Mouse (Mus musculus) lung, postnatal 4 days (tissue): Measurements from ENCODE around the gene Vipas39.
"Not testable (repeated sequence)": the region's sequence is repeated elsewhere in the genome, so short reads cannot be mapped to it uniquely, and the experiment has no call there.

Experiments
- DNase-seq, 2 experiments: peaks; one replicate each; pipeline ENCODE4 v3.0.0; 2021

The Vipas39 gene

DNA sequence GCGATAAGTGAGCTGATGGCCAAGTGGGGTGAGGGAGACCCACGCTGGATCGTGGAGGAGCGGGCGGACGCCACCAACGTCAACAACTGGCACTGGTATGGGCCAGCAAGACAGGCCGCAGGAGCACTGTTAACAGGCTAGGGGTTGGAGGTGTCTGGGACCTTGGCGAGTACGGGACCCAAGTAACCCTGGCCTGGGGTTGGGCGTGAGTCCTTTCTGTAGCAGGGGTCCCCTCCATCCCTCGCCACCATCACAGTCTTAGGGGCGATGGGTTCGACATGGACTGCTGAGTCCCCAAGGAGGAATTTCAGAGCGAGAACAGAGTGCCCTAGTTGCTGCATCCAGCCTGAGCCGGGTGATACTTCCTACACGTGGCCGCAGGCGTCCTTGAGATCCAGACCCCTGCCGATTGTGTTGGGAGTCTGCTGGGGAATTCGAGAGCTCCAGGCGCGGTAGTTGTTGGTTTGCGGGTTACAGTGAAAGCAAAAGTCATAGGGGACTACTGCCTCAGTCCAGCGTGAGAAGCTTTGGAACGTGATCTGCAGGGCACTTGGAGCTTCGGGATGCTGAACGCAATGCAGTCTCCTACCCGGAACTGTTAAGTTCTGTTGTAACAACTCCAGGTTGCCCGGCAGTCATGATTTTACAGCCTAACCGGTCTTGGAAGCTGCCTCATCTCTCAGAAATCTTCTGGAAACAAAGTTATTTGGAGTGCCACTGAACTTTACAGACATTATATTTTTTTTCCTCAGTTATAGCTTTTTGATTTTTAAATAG, 959 bp upstream of the Vipas39 start:
- DNase-seq: no peak

DNA sequence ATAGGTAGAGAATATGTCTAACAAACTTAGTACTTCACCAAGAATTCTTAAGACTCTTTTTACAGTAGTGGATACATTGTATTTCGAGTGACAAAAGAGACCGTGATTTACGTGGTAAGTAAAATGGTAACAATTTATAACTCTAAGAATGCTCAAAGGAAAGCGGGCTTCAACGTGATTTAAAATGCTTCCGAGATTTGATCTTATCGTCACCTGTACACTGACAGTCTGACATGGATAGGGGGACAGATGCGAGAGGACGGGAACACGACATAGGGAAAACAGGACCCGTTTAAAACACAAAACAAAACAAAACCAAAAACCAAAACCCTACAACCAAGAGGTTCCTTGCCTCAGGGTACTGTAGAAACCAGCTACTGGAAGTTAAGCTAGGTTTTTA, 612 bp downstream of the Vipas39 start:
- no peak for DNase-seq

DNA sequence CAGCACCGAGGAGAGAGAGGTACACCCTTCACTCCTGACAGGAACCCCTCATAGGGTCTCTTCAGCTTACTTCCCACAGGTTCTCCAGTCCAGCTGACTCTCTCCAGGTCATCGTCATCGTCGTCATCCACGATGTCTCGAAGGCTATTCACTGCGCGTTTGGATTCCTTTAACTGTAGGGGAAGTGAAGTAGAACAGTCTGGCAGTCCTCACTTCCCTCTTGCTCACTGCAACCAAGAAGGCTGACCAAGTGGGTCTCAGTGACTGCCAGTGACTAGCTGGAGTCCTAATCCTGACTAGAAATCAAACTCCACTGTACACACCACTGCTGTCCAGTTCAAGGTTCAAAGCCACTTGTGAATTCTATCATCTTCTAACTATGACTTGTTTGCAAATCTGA, 5.5 kb downstream of the Vipas39 start:
- DNase-seq: no peak

DNA sequence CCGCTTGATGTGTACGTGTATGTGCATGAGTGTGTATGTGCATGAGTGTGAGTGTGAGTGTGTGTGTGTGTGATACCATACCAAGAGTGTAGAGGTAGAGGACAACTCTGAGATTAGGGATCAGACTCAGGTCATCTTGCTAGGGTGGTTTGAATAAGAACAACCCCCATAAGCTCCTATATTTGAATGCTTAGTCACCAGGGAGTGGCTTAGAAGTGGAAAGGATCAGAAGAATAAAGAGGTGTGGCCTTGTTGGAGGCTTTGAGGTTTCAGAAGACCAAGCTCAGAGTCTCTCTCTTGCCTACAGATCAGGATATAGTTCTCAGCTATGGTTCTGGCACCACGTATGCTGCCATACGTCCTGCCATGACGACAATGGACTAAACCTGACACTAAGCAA, 9.4 kb downstream of the Vipas39 start:
- DNase-seq: no peak

DNA sequence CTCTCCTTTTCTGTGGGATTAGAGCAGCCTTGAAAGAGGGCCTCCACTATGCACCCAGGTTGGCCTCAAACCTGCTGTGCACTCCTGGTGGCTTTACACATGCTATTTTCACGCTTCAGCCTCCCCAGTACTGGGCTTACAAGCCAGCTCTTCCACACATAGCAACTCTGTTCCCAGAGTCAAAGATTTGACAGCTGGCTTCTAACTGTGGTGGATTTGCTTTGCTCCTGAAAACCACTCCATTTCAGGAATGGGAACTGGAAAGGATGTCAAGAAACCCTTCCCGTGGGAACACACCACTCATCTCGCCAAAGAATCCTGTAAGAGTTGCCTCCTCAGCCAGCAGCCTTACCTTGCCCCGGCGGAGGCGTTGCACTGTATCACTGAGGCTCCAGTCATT, 12.2 kb downstream of the Vipas39 start:
- no peak for DNase-seq

DNA sequence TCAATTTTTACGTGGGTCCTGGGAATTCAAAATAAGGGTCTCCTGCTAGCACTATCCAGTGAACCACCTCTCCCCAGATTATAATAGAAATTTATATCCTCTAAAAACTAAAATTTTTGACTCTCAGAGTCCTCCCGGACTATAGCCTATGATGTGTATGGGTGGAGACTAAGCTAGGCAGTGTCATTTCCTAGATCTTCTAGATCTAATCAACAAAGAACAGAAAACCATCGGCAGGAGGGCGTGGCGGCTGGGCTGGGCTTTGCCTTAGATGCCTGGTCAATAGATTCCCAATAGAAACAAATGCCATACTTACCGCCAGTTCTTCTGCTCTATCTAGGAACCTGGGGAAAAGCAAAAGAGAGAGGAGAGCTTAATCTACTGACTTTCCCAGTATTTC, 15.9 kb downstream of the Vipas39 start:
- DNase-seq: no peak

DNA sequence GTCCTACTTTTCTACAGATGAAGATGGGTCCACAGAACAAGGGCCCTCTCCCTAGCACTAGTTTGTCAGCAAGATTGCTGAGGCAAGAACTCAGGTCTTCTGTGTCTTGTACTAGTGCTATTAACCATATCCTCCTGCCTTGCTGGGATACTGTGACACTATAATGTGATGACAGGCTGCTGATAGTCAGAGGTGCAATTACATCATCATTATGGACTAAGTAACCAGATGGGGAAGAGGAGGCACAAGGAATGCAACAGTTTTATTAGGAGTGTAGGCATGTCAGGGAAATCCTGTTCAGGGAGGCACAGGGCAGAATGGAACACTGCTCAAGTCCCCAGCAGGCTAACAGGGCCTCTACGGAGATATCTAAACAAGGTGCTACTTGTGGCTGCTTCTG, 27.4 kb downstream of the Vipas39 start, which contains the start of gene Noxred1:
TSS of gene Noxred1 (minus strand) at position 101 of the 400 bp plus-strand sequence.
- no peak for DNase-seq

DNA sequence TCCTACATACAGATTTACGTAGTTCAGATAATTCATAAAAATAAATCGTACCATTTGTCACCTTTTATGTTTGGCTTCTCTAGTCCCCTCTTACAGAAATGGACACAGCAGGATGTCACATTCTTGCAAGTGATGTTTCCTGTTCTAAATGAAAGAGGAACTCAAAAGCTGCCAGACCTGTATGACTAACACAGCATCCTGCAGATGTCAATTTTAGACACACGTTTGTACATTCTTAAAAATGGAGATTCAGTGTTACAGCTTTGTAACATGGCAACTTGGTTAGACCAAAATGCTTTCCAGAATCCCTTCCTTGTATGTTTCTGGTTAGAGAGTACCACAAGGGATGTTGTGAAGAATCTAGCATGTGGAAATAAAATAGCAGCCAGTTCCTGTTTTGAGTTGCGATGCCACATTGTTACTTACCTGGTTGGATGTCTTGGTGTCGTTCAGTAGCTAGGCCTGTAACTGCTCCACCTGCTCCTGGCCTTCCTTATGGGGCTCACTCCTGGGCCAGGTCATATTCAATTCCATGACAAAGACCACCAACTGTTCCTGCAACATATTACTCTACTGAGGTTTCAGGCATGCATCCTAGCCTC, 29.1 kb downstream of the Vipas39 start:
- no peak for DNase-seq

DNA sequence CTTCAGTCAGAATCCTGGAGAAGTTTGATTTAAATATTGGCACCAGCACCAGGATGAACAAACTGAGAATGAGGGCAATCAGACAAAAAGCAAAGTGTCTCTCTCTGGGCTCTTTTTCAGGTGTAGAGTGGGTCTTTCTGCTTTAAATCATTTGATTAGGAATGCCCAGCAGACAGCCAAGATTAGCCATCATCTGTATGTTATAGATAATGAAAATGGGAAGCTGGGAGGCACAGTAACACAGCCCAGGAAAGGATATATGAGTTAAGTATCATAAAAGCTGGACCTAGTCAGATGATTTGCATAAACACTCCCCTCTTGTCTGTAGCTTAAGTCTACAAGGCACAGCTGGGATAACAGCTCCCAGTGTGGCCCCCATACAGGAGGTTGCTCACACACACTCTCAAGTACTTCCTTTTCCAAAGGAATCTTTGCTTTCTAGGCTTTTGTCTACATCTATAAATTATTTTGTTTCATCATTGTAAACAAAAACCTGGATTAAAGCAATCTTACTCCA, 35.6 kb downstream of the Vipas39 start:
- no peak for DNase-seq

DNA sequence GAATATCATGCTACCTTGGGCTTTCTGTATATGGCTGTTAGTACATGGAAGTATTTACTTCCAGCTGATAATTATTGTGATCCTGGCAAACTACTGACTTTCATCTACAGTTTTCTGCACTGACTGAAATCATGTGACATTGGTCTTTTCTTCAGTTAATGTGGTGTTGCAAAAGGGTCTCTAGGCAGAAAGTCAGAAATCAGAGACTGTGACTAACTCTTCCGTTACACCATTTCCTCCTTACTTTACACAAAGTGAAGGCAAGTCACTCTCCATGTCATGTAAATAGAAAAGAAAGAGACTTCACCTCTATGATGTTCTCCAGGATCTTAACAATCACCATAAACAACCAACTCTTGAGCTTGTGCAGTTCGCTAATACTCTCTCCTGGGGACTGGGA, 36.4 kb downstream of the Vipas39 start:
- DNase-seq: no peak

DNA sequence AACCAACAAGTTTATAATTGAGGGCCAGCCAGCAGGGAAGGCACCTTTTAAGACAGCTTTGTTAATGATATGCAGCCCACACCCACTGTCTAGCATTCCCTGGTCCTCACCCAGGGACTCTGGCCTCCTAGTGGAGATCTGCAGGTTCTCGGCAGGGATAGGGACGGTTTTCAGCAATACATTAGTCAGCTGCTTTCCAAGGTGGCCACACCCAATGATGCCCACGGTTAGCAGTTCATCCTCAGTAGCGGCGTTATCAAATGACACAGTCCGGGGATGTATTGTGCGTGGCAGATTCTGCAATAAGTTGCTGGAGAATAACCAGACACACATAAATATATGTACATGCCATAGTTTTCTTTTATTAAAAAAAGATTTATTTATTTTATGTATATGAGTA, 39.3 kb downstream of the Vipas39 start:
- no peak for DNase-seq

DNA sequence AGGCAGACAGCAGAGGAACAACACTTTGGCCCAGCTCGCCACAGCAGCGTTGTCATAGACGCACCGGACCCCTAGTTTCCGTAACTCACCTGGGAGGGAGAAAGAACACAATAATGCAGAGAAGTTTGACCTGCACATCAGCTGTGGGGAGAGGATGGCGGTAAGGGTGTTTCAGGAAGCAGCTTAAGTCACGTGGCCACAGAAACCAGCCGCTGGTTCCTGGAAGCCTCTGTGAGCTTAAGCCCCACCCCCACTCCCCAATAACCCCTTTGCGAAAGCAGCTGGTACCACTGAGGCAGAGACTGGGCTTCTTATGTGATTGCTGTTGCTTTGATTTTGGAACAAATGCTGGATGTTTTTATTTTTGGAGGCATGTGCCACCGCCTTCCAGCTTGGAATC, 41.1 kb downstream of the Vipas39 start:
- no peak for DNase-seq

DNA sequence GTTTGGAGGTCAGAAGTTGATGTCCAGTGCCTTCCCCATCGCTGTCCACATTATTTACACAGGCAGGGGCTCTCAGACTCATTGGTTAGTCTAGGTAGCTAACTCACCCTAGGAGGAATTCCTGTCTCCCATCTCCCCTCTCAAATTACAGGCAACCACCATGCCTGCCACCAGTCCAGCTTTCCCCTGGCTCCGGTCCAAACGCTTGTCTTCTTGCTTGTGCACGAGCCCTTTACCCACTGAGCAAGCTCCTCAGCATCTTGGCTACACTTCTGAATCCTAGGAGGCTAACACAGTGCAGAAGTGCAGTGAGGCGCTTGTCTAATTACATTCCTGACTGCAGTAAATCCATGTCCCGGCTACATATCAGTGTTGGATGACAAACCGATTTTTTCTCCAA, 46.7 kb downstream of the Vipas39 start:
- no peak for DNase-seq

DNA sequence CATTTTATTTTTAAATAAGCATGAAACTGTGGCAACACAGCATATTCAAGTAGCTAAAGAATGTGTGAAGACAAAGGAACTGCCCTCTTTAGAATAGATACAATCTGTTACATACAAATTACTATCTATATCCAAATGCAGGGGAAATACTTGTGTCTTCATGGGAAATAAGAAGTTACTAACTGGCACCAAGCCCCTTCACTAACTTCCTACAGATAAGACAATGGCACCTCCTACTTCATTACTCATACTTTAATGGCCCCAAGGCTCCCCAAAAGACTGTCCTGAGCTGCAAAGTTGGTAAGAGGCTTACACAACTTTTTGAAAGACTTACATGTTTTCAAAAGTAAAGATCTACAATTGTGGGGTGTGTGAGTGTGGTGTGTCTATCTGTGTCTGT, 48.5 kb downstream of the Vipas39 start:
- no peak for DNase-seq

DNA sequence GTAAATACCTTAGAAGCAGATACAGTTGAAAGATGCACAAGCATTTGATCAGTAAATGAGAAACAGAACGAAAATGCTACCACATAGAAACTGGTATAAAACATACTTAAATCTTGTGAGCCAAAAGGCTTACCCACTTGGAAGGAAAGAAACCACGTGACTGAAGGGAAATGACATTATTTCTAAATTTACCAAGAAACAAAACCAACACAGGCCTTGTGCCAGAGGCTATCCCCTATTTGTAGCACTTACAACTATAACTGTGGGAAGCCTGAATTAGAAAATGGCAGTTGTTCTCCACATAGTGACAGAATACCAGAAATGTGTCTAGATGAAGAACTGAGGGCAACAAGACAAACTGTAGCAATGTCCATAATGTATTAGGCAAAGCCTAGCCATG, 50.0 kb downstream of the Vipas39 start:
- no peak for DNase-seq

DNA sequence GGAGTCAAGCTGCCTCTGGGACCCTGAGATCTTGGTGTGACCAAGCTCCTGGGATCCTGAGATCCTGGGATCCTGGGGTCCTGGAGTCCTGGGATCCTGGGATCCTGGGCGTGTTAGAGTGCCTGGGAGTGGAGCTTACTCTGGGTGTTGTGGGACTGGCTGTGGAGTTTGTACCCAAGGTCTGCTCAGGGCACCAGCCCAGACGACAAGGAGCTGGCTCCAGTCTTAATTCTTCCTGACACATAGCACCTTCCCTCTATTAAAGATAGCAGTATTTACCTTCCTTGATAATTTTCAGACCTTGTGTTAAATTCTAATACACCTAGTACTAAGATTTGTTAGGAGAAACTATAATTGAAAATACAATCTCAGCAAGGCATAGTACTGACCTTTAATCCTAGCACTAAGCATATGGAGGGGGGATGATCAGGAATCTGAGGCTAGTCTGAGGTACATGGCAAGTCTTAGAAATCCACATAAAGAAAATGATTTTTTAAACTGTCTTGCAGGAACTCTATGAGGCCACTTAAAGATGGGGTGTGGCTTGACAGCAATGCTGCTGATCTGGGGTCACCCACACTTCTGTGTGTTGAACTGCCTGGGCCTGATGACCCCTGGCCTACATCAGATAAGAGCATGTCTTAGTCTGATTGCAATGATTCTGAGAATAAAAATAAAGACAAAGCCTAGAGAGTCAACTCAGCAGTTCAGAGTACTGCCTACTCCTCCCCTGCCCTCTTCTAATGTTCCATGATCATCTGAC, 53.0 kb downstream of the Vipas39 start:
- no peak for DNase-seq

DNA sequence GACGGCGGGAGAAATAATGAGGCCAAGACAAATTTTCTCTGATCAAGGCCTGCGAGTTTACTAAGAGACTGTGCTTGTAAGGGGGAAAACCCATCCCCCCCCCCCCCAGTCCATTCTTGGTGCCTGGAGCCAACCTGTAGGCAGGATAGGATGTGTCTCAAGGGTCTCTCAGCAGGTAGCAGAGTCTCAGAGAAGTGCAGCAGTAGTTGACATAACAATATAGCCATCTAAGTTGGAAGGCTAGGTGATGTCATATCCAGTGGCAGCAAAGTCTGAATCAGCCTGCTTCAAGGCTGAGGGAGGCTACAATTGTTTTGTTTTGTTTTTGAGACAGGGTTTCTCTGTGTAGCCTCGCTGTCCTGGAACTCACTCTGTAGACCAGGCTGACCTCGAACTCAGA, 60.3 kb downstream of the Vipas39 start:
- DNase-seq: not testable (repeated sequence)

DNA sequence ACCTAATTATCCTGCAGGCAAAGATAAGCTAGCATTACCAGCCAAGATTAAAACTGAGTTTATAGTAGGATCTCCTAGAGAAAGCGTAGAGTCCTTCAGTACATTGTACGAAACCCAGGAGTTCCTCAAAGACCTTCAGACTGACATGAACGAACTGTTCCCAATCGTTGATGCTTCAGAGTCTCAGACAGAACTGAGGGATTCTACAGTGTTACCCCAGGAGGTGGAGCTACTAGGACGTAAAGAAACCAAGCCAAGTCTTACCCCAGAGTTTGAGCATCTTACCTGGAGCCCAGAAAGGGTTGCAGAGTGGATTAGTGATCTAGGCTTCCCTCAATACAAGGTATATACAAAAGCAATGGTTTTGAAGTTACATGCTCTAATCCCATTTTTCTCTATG, 64.4 kb downstream of the Vipas39 start:
- no peak for DNase-seq

DNA sequence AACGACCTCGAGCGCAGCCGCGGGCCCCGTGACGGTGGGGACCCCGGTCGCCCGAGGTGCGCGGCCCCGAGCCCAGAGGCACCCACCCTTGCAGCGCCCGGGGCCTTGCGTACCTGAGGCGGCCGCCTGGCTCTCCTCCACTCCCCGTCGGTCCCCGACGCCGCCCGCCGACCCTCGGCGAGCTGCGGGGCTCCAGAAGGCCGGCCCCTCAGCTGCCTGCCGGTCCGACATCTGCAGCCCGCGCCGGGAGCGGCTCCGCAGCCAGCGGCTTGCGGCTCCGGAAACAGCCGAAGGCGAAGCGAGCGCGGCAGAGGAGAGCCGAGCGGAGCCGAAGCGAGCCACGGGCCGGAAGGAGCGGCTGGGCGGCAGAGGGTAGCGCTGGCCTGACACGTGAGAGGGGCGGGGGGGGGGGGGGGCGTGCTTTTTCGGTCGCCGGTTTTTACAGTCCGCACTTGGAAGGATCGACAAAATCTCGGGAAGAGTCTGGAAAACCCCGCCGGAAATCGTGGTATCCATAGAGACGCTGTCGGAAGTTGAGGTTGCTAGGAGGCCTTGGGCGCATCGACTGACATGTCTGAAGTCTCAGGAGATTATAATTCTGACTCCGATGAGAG, 66.0 kb downstream of the Vipas39 start, which contains the start of gene Tmed8:
TSS of gene Tmed8 (minus strand) at position 482 of the 614 bp plus-strand sequence.
- DNase-seq: peak; percentile 87 to 90

DNA sequence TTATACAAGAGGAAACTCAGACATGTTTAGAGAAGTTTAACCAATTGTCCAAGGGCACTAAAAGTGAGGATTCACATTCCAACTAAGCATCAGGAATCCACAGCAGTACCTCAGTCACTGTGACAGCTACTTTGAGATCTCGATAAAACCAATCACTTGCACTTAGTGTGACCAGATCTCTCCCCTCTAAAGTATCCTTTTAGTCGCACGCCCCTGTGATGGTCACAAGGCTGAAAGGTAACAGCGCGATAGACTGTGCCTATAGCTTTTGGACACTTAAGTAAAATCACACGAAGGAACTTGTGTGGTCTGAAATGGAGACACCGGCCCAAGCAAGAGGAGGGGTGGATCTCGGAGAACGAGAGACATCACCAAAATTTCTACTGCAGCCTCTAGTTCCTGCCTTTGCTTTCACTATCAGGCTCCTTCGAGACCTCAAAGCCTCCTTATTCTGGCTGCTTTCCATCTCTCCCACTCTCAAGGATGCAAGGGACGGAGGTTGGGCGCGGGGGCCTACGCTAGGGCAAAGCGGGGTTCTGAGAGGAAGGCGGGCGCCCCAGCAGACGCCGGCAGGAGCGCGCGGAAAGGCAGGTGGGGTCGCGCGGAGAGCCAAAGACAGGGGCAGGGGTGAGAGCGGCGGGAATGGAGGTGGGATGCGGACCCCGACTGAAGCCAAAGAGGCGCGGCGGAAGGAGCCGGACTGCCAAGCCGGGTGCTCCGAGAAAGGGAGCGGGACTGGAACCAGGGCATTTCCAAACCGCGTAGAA, 66.7 kb downstream of the Vipas39 start, which contains the start of gene Samd15:
TSS of gene Samd15 (plus strand) at position 518 of the 767 bp plus-strand sequence.
- peak in 1 of 2 experiments; percentile 43 for DNase-seq

DNA sequence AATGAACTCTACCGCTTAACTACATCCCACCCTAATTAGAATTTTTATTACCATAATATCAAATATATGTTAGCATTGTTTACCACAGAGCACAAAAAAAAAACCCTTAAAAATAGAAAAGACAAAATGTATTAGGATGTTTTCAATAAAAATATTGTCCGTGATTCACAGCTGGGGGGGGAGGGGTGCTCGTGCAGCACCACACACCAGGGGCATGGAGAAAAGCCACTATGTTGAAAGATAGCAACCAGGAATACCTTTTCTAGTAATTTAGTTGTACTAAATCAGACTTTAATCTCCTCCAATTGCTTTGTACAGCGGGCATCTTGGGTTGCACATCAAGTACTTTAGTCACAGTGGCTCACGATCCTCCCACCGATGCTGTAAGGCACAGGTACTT, 67.3 kb downstream of the Vipas39 start:
- DNase-seq: no peak

DNA sequence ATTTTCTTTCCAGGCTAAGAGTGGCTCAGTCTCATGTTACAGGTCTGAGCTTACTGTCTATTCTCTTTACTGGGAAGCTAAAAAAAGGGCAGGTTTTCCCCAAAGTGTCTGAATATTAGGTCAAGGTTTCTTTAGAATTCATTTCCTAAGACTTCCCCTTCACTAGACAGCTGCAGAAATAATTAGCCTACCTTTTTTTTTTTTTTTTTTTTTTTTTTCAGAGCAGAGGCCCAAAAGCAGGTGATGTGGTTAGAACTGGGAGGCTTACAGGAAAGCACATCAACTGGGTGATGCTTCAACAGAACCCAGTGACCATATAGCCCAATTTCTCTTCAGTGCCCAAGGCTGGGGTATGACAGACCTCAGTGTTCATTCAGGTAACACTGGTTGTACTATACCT, 69.7 kb downstream of the Vipas39 start:
- DNase-seq: no peak
